Mouse (Mus musculus) bone marrow, adult 2 months (tissue): ENCODE measurements around the gene Il18bp.

Experiments used
- CTCF ChIP-seq: fragments of 200-500 bp; IDR thresholded peaks from 2 replicates; pipeline ENCODE4 v1.5.1; 2011; ENCODE audit warnings: low read length, control low read depth; ENCODE audit not compliant: control insufficient read depth, insufficient read depth
- POLR2A ChIP-seq: fragments of 200-500 bp; IDR thresholded peaks from 2 replicates; pipeline ENCODE4 v1.6.1; 2011; ENCODE audit warnings: low read depth, mild to moderate bottlenecking, control low read depth, low read length, borderline replicate concordance; ENCODE audit not compliant: control insufficient read depth

DNA sequence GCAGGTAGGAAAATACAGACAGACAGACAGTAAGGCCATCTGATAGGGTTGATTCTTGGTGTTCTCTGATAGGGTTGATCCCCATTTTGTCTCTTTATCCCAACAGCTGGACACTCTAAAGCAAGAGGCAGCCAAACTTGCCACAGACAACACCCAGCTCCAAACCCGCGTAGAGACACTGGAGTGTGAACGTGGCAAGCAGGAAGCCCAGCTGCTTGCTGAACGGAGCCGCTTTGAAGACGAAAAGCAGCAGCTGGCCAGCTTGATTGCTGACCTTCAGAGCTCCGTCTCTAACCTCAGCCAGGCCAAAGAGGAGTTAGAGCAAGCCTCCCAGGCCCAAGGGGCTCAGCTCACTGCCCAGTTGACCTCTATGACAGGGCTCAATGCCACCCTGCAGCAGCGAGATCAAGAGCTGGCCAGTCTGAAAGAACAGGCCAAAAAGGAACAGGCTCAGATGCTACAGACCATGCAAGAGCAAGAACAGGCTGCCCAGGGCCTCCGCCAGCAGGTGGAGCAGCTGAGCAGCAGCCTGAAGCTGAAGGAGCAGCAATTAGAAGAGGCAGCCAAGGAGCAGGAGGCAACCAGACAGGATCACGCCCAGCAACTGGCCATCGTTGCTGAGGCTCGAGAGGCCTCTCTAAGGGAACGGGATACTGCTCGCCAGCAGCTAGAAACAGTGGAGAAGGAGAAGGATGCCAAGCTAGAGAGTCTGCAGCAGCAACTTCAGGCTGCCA lies 20.1 kb downstream of the Il18bp start:
- TF ChIP-seq CTCF (peak; percentile 96), POLR2A (no peak)
